Mouse (Mus musculus): ENCODE results near the gene Ces1b. TPM values are rescaled to one million over a fixed set of nuclear protein-coding genes. Genes with fewer than 3 reads are reported as not detected.

Gene Ces1b
- polyA plus RNA-seq, 1 experiment from 2014 or later, result not detected

DNA sequence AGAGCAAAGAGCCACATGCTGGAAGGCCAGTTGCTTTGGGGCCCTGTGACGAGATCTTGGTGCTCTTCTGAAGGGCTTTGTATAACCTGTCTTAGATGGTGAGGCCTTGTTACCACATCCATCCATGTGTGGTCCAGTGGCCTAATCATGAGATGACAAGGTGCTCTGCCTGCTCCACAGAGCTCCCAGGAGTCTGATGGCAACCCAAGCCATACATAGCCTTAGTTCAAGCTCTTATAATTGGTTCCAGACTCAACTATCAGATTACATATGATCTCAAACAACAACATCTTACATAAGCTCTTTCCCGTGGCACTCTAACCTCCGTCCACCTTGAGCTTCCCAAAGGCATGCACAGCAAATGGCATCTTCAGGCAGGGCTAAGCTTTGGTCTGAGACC is 31.7 kb downstream of the Ces1b start, which contains the start of gene Ces1a:
Gene Ces1a (minus strand): TSS at position 101 of the 400 bp plus-strand sequence.
- no peaks in the 10 kb centered on the region for H3K4me1 ChIP-seq
- no peak within 1 kb of the TSS for H3K4me2 ChIP-seq (replicated peaks)
- no peak within 1 kb of the TSS for H3K27ac ChIP-seq
- H3K27me3 ChIP-seq, result no peaks in the 10 kb centered on the region
- H3K9ac ChIP-seq, result no peak within 1 kb of the TSS
- ATAC-seq (ENCODE audit: low FRiP score), result no peak
- H3K9me3 ChIP-seq (replicated peaks), result no peaks in the 10 kb centered on the region
- H3K36me3 ChIP-seq, result no peaks in the 10 kb centered on the region
- H3K4me3 ChIP-seq, result no peak within 1 kb of the TSS
- 81% methylated on average over 3 of the region's 3 CpGs for WGBS

DNA sequence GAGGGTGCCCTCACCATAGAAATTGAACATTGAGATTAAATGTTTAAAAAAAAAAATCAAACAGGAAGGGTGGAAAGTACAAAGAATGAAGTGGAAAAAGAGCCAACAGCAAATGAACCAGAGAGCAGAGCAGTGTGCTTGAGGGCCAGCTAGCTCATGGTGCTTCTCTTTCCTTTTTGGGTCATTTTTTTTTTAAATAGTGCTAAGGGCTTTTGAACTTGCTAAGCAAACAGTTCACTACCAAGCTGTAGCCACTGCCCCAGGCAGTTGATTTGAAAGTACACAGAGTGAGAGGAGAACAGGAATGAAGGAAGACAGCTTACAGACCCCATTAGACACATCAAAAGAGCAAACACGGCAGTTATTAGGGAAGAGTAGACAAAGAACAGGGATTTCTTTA is 36.7 kb downstream of the Ces1b start:
- 63% methylated on average over 1 of the region's 1 CpGs for WGBS
- Histone ChIP-seq H3K9ac (no peak overlapping the region), H3K4me3 (no peak overlapping the region), H3K36me3 (no peaks in the 10 kb centered on the region), H3K27me3 (no peaks in the 10 kb centered on the region), H3K27ac (no peak overlapping the region), H3K4me1 (0 out of 2 replicates have a peak, but pooled peaks cover 2% of the 10 kb centered on the region), H3K9me3 (replicated peaks) (no peaks in the 10 kb centered on the region), H3K4me2 (replicated peaks) (no peak overlapping the region)
- no peak for ATAC-seq (ENCODE audit: low FRiP score)

- Histone ChIP-seq H3K4me3 (no peak overlapping the region), H3K27ac (no peak overlapping the region), H3K27me3 (no peaks in the 10 kb centered on the region), H3K4me1 (0 out of 2 replicates have a peak, but pooled peaks cover 2% of the 10 kb centered on the region), H3K9ac (no peak overlapping the region), H3K36me3 (no peaks in the 10 kb centered on the region), H3K9me3 (replicated peaks) (no peaks in the 10 kb centered on the region), H3K4me2 (replicated peaks) (no peak overlapping the region)
- 71% methylated on average over 4 of the region's 4 CpGs for WGBS
- ATAC-seq (ENCODE audit: low FRiP score), result no peak
Observed at GRCm38 (mm10) chr8:93040776-93041567, 38.8 kb downstream of the Ces1b start.

- no peaks in the 10 kb centered on the region for H3K36me3 ChIP-seq
- no peak for ATAC-seq (ENCODE audit: low FRiP score)
- H3K27me3 ChIP-seq, result no peaks in the 10 kb centered on the region
- 88% methylated on average over 2 of the region's 2 CpGs for WGBS
- H3K4me2 ChIP-seq (replicated peaks), result no peak overlapping the region
- H3K27ac ChIP-seq, result no peak overlapping the region
- 0 out of 2 replicates have a peak, but pooled peaks cover 2% of the 10 kb centered on the region for H3K4me1 ChIP-seq
- no peak overlapping the region for H3K4me3 ChIP-seq
- H3K9ac ChIP-seq, result no peak overlapping the region
- H3K9me3 ChIP-seq (replicated peaks), result no peaks in the 10 kb centered on the region
Observed at GRCm38 (mm10) chr8:93040256-93040655, 39.6 kb downstream of the Ces1b start.

GRCm38 (mm10) chr8:93038831-93039230 is 41.0 kb downstream of the Ces1b start:
- H3K36me3 ChIP-seq, result no peaks in the 10 kb centered on the region
- no peak overlapping the region for H3K9ac ChIP-seq
- no peak for ATAC-seq (ENCODE audit: low FRiP score)
- no peak overlapping the region for H3K4me2 ChIP-seq (replicated peaks)
- H3K27ac ChIP-seq, result no peak overlapping the region
- no peak overlapping the region for H3K4me3 ChIP-seq
- H3K27me3 ChIP-seq, result no peaks in the 10 kb centered on the region
- no peaks in the 10 kb centered on the region for H3K9me3 ChIP-seq (replicated peaks)
- 0 out of 2 replicates have a peak, but pooled peaks cover 2% of the 10 kb centered on the region for H3K4me1 ChIP-seq
- 6% methylated on average over 2 of the region's 2 CpGs for WGBS

- 88% methylated on average over 2 of the region's 2 CpGs for WGBS
- no peaks in the 10 kb centered on the region for H3K36me3 ChIP-seq
- H3K9ac ChIP-seq, result no peak overlapping the region
- no peak for ATAC-seq (ENCODE audit: low FRiP score)
- no peak overlapping the region for H3K4me2 ChIP-seq (replicated peaks)
- no peak overlapping the region for H3K27ac ChIP-seq
- no peaks in the 10 kb centered on the region for H3K27me3 ChIP-seq
- H3K4me1 ChIP-seq, result no peaks in the 10 kb centered on the region
- H3K4me3 ChIP-seq, result no peak overlapping the region
- no peaks in the 10 kb centered on the region for H3K9me3 ChIP-seq (replicated peaks)
Observed at GRCm38 (mm10) chr8:93030664-93031063, 49.2 kb downstream of the Ces1b start.

- 68% methylated on average over 5 of the region's 5 CpGs for WGBS
Observed at GRCm38 (mm10) chr8:93021738-93022137, 58.1 kb downstream of the Ces1b start.

DNA sequence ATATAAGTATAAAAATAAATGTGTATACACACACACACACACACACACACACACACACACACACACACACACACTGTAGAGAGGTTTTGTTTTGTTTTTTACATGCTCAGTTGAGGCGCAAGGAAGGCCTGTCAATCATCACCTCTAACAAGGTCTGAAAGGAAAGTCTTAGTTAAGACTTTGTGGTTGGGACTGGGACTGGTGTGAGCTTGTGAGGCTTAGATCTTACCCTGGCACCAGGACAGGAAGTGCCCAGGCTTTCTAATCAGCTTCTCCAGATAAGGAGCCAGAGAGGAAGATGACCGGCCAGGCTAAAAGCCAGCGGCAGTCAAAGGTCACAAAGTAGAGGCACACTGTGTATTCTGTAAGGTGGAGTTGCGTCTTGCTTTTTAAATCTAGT is 65.5 kb downstream of the Ces1b start:
- no peaks in the 10 kb centered on the region for H3K4me1 ChIP-seq
- no peaks in the 10 kb centered on the region for H3K9me3 ChIP-seq (replicated peaks)
- no peak overlapping the region for H3K9ac ChIP-seq
- H3K27me3 ChIP-seq, result no peaks in the 10 kb centered on the region
- WGBS, result 84% methylated on average over 4 of the region's 4 CpGs
- no peak overlapping the region for H3K4me2 ChIP-seq (replicated peaks)
- ATAC-seq (ENCODE audit: low FRiP score), result no peak
- no peaks in the 10 kb centered on the region for H3K36me3 ChIP-seq
- H3K4me3 ChIP-seq, result no peak overlapping the region
- no peak overlapping the region for H3K27ac ChIP-seq

More at GRCm38 (mm10) chr8:93021738-93022137, 58.1 kb downstream of the Ces1b start:
- H3K4me3 ChIP-seq, result no peak overlapping the region
- H3K27me3 ChIP-seq, result no peaks in the 10 kb centered on the region
- H3K9me3 ChIP-seq (replicated peaks), result no peaks in the 10 kb centered on the region
- no peaks in the 10 kb centered on the region for H3K36me3 ChIP-seq
- no peak overlapping the region for H3K4me2 ChIP-seq (replicated peaks)
- no peak overlapping the region for H3K9ac ChIP-seq
- no peak for ATAC-seq (ENCODE audit: low FRiP score)
- no peak overlapping the region for H3K27ac ChIP-seq
- no peaks in the 10 kb centered on the region for H3K4me1 ChIP-seq

GRCm38 (mm10) chr8:93012226-93012625 is 67.6 kb downstream of the Ces1b start:
- Histone ChIP-seq H3K27ac (no peak overlapping the region), H3K9ac (no peak overlapping the region), H3K27me3 (no peaks in the 10 kb centered on the region), H3K4me2 (replicated peaks) (no peak overlapping the region), H3K9me3 (replicated peaks) (no peaks in the 10 kb centered on the region), H3K36me3 (no peaks in the 10 kb centered on the region), H3K4me1 (no peaks in the 10 kb centered on the region), H3K4me3 (no peak overlapping the region)
- 79% methylated on average over 6 of the region's 6 CpGs for WGBS
- ATAC-seq (ENCODE audit: low FRiP score), result no peak

DNA sequence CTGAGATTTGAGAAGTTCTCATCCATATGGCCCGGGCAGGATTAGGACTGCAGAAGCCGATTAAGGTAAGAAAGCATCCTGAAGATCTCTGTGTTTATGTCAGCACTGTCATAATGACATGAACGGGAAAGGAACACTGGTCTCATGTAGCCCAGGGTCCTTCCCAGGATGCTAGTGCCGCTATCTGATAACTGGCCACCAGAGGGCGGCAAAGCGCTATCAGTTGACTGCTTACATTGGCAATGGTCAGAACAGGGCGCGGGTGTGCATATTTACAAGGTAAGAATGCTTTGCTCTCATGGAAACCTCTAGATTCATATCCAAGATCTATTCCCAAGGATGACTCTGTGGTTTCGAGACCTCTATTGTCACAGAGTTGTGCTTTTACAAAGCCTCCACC is 68.4 kb downstream of the Ces1b start:
- H3K4me1 ChIP-seq, result no peaks in the 10 kb centered on the region
- no peaks in the 10 kb centered on the region for H3K36me3 ChIP-seq
- H3K4me2 ChIP-seq (replicated peaks), result no peak overlapping the region
- H3K27me3 ChIP-seq, result no peaks in the 10 kb centered on the region
- peak; percentile 68; the same call in 1 of the 2 replicates for ATAC-seq (ENCODE audit: low FRiP score)
- no peaks in the 10 kb centered on the region for H3K9me3 ChIP-seq (replicated peaks)
- H3K9ac ChIP-seq, result no peak overlapping the region
- 11% methylated on average over 9 of the region's 9 CpGs for WGBS
- no peak overlapping the region for H3K4me3 ChIP-seq
- no peak overlapping the region for H3K27ac ChIP-seq

GRCm38 (mm10) chr8:93010286-93010685 is 69.5 kb downstream of the Ces1b start:
- no peak overlapping the region for H3K4me3 ChIP-seq
- H3K4me1 ChIP-seq, result no peaks in the 10 kb centered on the region
- WGBS, result 32% methylated on average over 5 of the region's 5 CpGs
- no peak overlapping the region for H3K27ac ChIP-seq
- no peaks in the 10 kb centered on the region for H3K36me3 ChIP-seq
- H3K9ac ChIP-seq, result no peak overlapping the region
- no peaks in the 10 kb centered on the region for H3K9me3 ChIP-seq (replicated peaks)
- no peaks in the 10 kb centered on the region for H3K27me3 ChIP-seq
- H3K4me2 ChIP-seq (replicated peaks), result no peak overlapping the region
- ATAC-seq (ENCODE audit: low FRiP score), result no peak
